Mouse (Mus musculus): ENCODE measurements at regions not wholly inside any gene's neighbourhood (a gene's known extent, or its start where the extent isn't known, plus 50 kb on each side); places are given as distances from the start of the nearest gene placed in this dataset.
"Not testable (repeated sequence)": the region's sequence is repeated elsewhere in the genome, so short reads cannot be mapped to it uniquely, and the experiment has no call there.

GRCm38 (mm10) chr16:73543651-73544050 lies 868.0 kb downstream of the Robo2 start:
- no peak for ATAC-seq (ENCODE audit: insufficient read depth, low FRiP score)
- 67% methylated on average over 3 of the region's 3 CpGs for WGBS

DNA sequence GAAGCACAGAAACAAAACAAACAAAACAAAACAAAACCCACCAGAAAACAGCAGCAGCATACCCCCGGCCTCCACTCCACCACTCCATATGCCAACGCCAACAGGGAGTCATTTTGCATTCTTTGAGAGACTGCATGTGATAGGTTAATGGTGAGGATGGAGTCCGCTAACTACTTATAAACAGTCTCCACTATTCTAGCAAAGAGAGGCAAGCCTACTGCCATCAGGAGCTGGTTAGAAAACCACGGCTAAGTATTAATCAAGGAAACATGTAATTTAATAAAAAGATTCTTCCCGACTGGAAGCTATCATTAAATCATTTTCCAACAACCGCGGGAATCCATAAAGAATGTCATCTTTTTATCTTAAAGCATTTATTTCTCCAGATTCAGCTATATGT lies 873.6 kb downstream of the Robo2 start:
- H3K4me3 ChIP-seq (replicated peaks; ENCODE audit: low read length): no peak overlapping the region
- WGBS: 81% methylated on average over 7 of the region's 7 CpGs
- ATAC-seq (ENCODE audit: insufficient read depth, low FRiP score): no peak
- H3K27me3 ChIP-seq (ENCODE audit: control insufficient read depth, insufficient read depth, low read length): no peaks in the 10 kb centered on the region
- H3K9ac ChIP-seq (ENCODE audit: low read length): no peak overlapping the region
- H3K4me2 ChIP-seq (ENCODE audit: low read depth, low read length): no peak overlapping the region
- H3K27ac ChIP-seq (ENCODE audit: low read length): no peak overlapping the region
- no peaks in the 10 kb centered on the region for H3K36me3 ChIP-seq (ENCODE audit: control insufficient read depth, insufficient read depth, low read length)
- H3K4me1 ChIP-seq (ENCODE audit: control insufficient read depth, insufficient read depth, low read length): no peaks in the 10 kb centered on the region
- no peaks in the 10 kb centered on the region for H3K9me3 ChIP-seq (replicated peaks; ENCODE audit: control insufficient read depth, low read length)

More at GRCm38 (mm10) chr16:73543651-73544050, 868.0 kb downstream of the Robo2 start:
- Histone ChIP-seq H3K4me1 (ENCODE audit: control insufficient read depth, insufficient read depth, low read length) (no peaks in the 10 kb centered on the region), H3K27me3 (ENCODE audit: control insufficient read depth, insufficient read depth, low read length) (no peaks in the 10 kb centered on the region), H3K9me3 (replicated peaks; ENCODE audit: control insufficient read depth, low read length) (no peaks in the 10 kb centered on the region), H3K4me3 (replicated peaks; ENCODE audit: low read length) (no peak overlapping the region), H3K36me3 (ENCODE audit: control insufficient read depth, insufficient read depth, low read length) (no peaks in the 10 kb centered on the region), H3K27ac (ENCODE audit: low read length) (no peak overlapping the region), H3K9ac (ENCODE audit: low read length) (no peak overlapping the region), H3K4me2 (ENCODE audit: low read depth, low read length) (no peak overlapping the region)

GRCm38 (mm10) chr16:73537541-73537940 lies 874.1 kb downstream of the Robo2 start:
- no peak for ATAC-seq (ENCODE audit: insufficient read depth, low FRiP score)
- Histone ChIP-seq H3K9ac (ENCODE audit: low read length) (no peak overlapping the region), H3K4me2 (ENCODE audit: low read depth, low read length) (no peak overlapping the region), H3K27me3 (ENCODE audit: control insufficient read depth, insufficient read depth, low read length) (no peaks in the 10 kb centered on the region), H3K9me3 (replicated peaks; ENCODE audit: control insufficient read depth, low read length) (no peaks in the 10 kb centered on the region), H3K4me1 (ENCODE audit: control insufficient read depth, insufficient read depth, low read length) (no peaks in the 10 kb centered on the region), H3K4me3 (replicated peaks; ENCODE audit: low read length) (no peak overlapping the region), H3K27ac (ENCODE audit: low read length) (no peak overlapping the region), H3K36me3 (ENCODE audit: control insufficient read depth, insufficient read depth, low read length) (no peaks in the 10 kb centered on the region)
- whole genome bisulfite sequencing: 80% methylated on average over 7 of the region's 7 CpGs

DNA sequence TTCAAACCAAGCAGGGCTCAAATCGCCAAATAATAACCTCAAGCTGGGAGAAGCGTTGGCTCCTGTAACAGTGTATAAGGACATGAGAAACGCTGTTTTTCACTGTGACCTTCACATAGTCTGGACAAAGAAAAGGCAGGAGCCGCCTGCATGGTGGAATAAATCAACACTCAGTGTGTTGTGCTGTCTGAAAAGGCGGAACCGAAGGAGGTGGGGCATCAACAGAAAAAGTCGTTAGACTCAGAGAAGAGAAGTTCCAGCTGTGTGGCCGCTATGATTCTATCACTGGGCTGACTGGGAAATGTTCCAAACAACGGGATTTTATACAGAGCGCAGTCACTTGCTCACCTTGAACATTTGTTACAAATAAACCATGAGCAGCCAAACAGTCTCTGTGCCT lies 881.4 kb downstream of the Robo2 start:
- Histone ChIP-seq H3K9me3 (replicated peaks; ENCODE audit: control insufficient read depth, low read length) (no peaks in the 10 kb centered on the region), H3K27ac (ENCODE audit: low read length) (no peak overlapping the region), H3K9ac (ENCODE audit: low read length) (no peak overlapping the region), H3K4me3 (replicated peaks; ENCODE audit: low read length) (peak overlapping the region; percentile 1), H3K4me1 (ENCODE audit: control insufficient read depth, insufficient read depth, low read length) (no peaks in the 10 kb centered on the region), H3K27me3 (ENCODE audit: control insufficient read depth, insufficient read depth, low read length) (no peaks in the 10 kb centered on the region), H3K36me3 (ENCODE audit: control insufficient read depth, insufficient read depth, low read length) (no peaks in the 10 kb centered on the region), H3K4me2 (ENCODE audit: low read depth, low read length) (peak overlapping the region; percentile 34)
- peak; percentile 58; the same call in 1 of the 2 replicates for ATAC-seq (ENCODE audit: insufficient read depth, low FRiP score)
- 33% methylated on average over 10 of the region's 10 CpGs for WGBS

- H3K36me3 ChIP-seq (ENCODE audit: control insufficient read depth, insufficient read depth, low read length); H3K27me3 ChIP-seq (ENCODE audit: control insufficient read depth, insufficient read depth, low read length); H3K4me2 ChIP-seq (ENCODE audit: low read depth, low read length); H3K9me3 ChIP-seq (replicated peaks; ENCODE audit: control insufficient read depth, low read length); H3K4me1 ChIP-seq (ENCODE audit: control insufficient read depth, insufficient read depth, low read length); H3K27ac ChIP-seq (ENCODE audit: low read length); H3K4me3 ChIP-seq (replicated peaks; ENCODE audit: low read length); H3K9ac ChIP-seq (ENCODE audit: low read length); ATAC-seq (ENCODE audit: insufficient read depth, low FRiP score): not testable (repeated sequence)
- 57% methylated on average over 3 of the region's 3 CpGs for WGBS
These were observed 888.7 kb downstream of the Robo2 start for GRCm38 (mm10) chr16:73522931-73523330.

GRCm38 (mm10) chr16:73504759-73505158 lies 906.9 kb downstream of the Robo2 start:
- no peak overlapping the region for H3K9ac ChIP-seq (ENCODE audit: low read length)
- no peak for ATAC-seq (ENCODE audit: insufficient read depth, low FRiP score)
- no peak overlapping the region for H3K4me3 ChIP-seq (replicated peaks; ENCODE audit: low read length)

GRCm38 (mm10) chr16:73498636-73499208 lies 912.9 kb downstream of the Robo2 start:
- H3K9ac ChIP-seq (ENCODE audit: low read length): no peak overlapping the region
- no peak overlapping the region for H3K27ac ChIP-seq (ENCODE audit: low read length)
- H3K27me3 ChIP-seq (ENCODE audit: control insufficient read depth, insufficient read depth, low read length): no peaks in the 10 kb centered on the region
- ATAC-seq (ENCODE audit: insufficient read depth, low FRiP score): no peak
- 89% methylated on average over 1 of the region's 1 CpGs for WGBS
- H3K9me3 ChIP-seq (replicated peaks; ENCODE audit: control insufficient read depth, low read length): no peaks in the 10 kb centered on the region
- H3K4me3 ChIP-seq (replicated peaks; ENCODE audit: low read length): no peak overlapping the region
- H3K4me2 ChIP-seq (ENCODE audit: low read depth, low read length): no peak overlapping the region
- H3K4me1 ChIP-seq (ENCODE audit: control insufficient read depth, insufficient read depth, low read length): no peaks in the 10 kb centered on the region
- no peaks in the 10 kb centered on the region for H3K36me3 ChIP-seq (ENCODE audit: control insufficient read depth, insufficient read depth, low read length)

More at GRCm38 (mm10) chr16:73504759-73505158, 906.9 kb downstream of the Robo2 start:
- Histone ChIP-seq H3K36me3 (ENCODE audit: control insufficient read depth, insufficient read depth, low read length) (no peaks in the 10 kb centered on the region), H3K4me2 (ENCODE audit: low read depth, low read length) (no peak overlapping the region), H3K9me3 (replicated peaks; ENCODE audit: control insufficient read depth, low read length) (no peaks in the 10 kb centered on the region), H3K27me3 (ENCODE audit: control insufficient read depth, insufficient read depth, low read length) (no peaks in the 10 kb centered on the region), H3K27ac (ENCODE audit: low read length) (no peak overlapping the region), H3K4me1 (ENCODE audit: control insufficient read depth, insufficient read depth, low read length) (no peaks in the 10 kb centered on the region)

DNA sequence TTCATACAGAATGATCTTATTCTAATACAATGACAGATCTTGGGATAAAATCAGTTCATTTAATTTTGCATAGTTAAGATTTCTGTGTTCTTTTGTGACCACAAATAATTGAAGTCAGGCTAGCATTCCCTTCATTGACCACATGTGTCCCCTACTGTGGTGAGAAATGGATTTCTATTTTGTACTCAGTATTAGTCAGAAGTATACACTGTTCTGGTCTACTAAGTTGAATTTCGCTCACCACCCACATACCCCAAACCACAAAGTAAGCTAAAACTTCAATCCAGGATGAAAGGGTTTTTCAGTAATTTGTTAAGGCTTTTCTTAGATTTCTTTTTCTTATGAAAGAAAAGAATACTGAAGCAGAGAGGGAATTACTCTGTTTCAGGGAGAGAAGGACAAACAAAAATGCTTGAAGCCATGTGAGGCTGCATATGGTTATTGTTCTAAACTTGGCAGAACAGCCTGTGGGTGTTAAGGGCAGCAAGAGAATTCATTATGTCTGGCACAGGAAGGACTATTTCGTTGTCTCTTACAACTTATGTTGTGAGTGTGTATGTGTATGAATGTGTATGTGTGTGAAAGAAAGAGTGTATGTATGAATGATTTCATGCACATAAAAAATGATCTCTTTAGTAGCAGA lies 928.3 kb downstream of the Robo2 start:
- H3K27ac ChIP-seq (ENCODE audit: low read length): no peak overlapping the region
- 79% methylated on average over 2 of the region's 2 CpGs for WGBS
- H3K36me3 ChIP-seq (ENCODE audit: control insufficient read depth, insufficient read depth, low read length): no peaks in the 10 kb centered on the region
- H3K4me1 ChIP-seq (ENCODE audit: control insufficient read depth, insufficient read depth, low read length): no peaks in the 10 kb centered on the region
- H3K4me2 ChIP-seq (ENCODE audit: low read depth, low read length): no peak overlapping the region
- H3K9me3 ChIP-seq (replicated peaks; ENCODE audit: control insufficient read depth, low read length): no peaks in the 10 kb centered on the region
- no peak for ATAC-seq (ENCODE audit: insufficient read depth, low FRiP score)
- no peak overlapping the region for H3K9ac ChIP-seq (ENCODE audit: low read length)
- no peak overlapping the region for H3K4me3 ChIP-seq (replicated peaks; ENCODE audit: low read length)
- no peaks in the 10 kb centered on the region for H3K27me3 ChIP-seq (ENCODE audit: control insufficient read depth, insufficient read depth, low read length)

DNA sequence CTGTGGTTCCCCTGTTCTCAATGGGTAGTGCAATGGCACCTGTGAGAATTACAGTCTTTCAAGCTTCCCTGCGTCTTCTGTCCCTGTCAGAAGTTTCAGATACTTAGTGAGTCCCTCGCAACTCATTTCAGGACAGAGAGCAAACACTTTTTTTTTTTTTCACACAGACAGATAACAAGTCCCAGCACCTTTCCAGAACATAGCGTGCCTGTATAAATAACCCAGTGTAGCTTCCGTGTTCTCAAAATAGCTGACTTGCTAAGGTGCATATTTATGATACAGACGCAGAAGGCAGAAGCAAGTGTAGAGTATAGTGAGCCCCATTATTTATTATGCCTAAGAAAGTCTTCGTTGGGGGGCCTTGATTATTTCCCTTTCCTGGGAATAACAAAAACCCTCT lies 929.4 kb downstream of the Robo2 start:
- Histone ChIP-seq H3K4me2 (ENCODE audit: low read depth, low read length) (peak overlapping the region; percentile 20; the same call in 1 of the 2 replicates), H3K9me3 (replicated peaks; ENCODE audit: control insufficient read depth, low read length) (no peaks in the 10 kb centered on the region), H3K36me3 (ENCODE audit: control insufficient read depth, insufficient read depth, low read length) (no peaks in the 10 kb centered on the region), H3K4me1 (ENCODE audit: control insufficient read depth, insufficient read depth, low read length) (no peaks in the 10 kb centered on the region), H3K9ac (ENCODE audit: low read length) (no peak overlapping the region), H3K27ac (ENCODE audit: low read length) (peak overlapping the region; percentile 2; the same call in 1 of the 2 replicates), H3K4me3 (replicated peaks; ENCODE audit: low read length) (no peak overlapping the region), H3K27me3 (ENCODE audit: control insufficient read depth, insufficient read depth, low read length) (no peaks in the 10 kb centered on the region)
- 48% methylated on average over 6 of the region's 6 CpGs for WGBS
- no peak for ATAC-seq (ENCODE audit: insufficient read depth, low FRiP score)

Data from stomach, embryonic 16.5 days (tissue).